Mouse (Mus musculus): Measurements from ENCODE around the gene Katna1.

GRCm38 (mm10) chr10:7748752-7749151, 23.0 kb downstream of the Katna1 start:
- TF ChIP-seq POLR2A (IDR thresholded peaks at IDR 0.05; ENCODE audit: insufficient read length, low read depth) (no peak), POLR2AphosphoS2 (IDR thresholded peaks at IDR 0.05; ENCODE audit: insufficient read length, low read depth) (no peak), MYOG (IDR thresholded peaks at IDR 0.05; ENCODE audit: control insufficient read depth in 1 of 3, insufficient read depth in 1 of 3, insufficient read length in 2 of 3, low read depth in 2 of 3) (no peak), E2F4 (IDR thresholded peaks at IDR 0.05; ENCODE audit: insufficient read depth) (no peak), TCF3 (IDR thresholded peaks at IDR 0.05; ENCODE audit: insufficient read length, low read depth) (no peak), TCF12 (IDR thresholded peaks at IDR 0.05; ENCODE audit: insufficient read depth, poor library complexity, severe bottlenecking) (no peak), MAX (IDR thresholded peaks at IDR 0.05; ENCODE audit: low read depth) (no peak), REST (IDR thresholded peaks at IDR 0.05; ENCODE audit: insufficient read depth, insufficient read length) (no peak)

Measured in myocyte (in vitro differentiated cells).